Mouse (Mus musculus) ES-Bruce4 (cell line): Measurements from ENCODE around the gene Pdzd2.

Experiments
- CTCF ChIP-seq: IDR thresholded peaks from one replicate; pipeline ENCODE4 v1.8.1; 2011; ENCODE audit warnings: low read depth, low read length
- EP300 ChIP-seq: IDR thresholded peaks from 2 replicates; pipeline ENCODE4 v1.6.1; 2011; ENCODE audit warnings: low read depth, low read length; ENCODE audit not compliant: insufficient read depth

DNA sequence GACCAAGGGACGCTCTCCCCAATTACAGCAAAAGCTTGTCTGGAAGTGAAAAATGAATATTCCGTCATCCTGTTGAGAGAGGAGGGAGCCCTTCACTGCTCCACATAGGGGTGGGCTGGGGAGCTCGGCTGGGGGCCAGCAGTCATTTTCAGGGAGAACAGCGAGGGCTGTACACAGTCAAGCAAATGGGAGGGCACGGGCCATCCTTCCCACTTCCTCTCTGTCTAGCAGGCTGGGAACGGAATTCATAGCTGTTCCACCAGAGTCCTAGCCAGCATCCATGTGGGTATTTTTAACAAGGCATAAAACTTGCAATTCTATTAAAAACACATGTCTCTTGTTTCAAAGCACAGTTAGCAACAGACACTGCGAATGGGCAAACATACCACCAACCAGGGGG is 59.0 kb downstream of the Pdzd2 start:
- TF ChIP-seq EP300 (no peak), CTCF (no peak)
